Mouse (Mus musculus): ENCODE measurements around the gene Pym1.

Gene Pym1

DNA sequence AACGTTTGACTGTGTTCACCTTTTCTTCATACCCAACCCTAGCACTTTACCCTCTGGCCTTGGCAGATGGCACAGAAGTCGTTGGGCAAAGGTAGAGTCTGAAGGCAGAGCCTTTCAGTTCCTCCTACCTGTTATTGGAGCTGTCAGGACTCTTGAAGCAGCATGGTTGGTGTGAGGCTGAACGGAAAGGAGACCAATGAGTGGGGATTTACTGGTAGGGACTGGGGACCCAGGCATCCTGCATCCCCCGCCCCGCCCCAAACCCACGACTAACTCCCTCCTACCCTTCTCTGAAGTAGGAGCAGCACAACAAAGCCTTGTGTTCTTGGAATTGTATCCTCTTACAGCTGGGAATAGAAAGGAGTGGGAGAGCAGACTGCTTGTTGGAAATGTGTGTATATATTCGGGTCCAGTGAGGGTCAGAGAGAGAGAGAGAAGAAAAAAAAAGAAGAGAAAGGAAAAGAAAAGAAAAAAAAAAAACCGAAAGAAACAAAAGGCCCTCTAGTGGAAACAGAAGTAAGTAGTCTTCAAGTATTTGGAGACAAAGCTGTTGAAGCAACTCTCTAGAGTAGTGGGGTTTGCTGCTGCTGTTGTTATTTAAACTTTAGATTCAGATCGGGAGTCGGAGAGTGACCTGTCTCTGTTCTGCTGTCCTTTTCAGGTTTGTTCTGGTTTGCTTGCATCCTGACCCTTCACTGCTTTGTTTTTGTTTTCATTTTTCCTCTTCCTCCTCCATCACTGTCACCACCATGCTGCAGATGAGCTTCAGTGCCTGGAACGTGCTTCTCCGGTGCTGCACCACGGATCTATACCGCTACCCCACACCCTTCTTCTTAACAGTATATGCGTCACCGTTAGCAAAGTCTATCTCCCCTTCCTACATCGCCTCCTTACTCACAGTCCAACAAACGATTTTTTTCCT is 2.7 kb upstream of the Pym1 start, which contains the start of gene Dgka:
Dgka (minus strand) TSS at position 176 of the 922 bp plus-strand sequence.
- in situ Hi-C loops (cut with MboI; ENCODE audit: low sequenced_read_pairs): no loop called here

DNA sequence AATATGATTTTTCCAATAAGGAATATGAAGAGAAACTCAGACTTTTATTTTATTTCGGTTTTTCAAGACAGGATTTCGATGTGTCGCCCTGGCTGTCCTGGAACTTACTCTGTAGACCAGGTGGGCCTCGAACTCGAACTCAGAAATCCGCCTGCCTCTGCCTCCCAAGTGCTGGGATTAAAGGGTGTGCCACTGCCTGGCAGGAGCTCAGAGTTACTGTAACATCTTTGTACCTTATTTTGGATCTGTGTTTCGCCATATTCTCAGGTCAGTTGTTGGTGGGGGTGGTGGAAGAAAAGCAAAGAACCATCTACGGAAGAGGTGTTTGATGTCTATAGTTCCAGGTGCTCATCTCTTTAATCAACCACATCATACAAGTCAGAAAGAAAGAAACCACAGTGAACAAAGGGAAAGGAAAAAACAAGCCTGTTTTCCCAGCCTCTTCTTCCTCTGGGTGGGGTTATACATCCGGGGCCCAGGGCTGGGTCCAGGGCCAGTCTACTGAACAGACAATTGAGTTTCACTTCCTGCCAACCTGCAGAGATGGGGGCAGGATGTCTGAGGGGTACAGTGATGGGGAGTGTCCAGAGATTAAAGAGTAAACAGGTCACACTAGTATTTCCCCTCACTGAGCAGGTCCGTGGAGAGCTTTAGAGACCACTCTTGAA is 1.6 kb upstream of the Pym1 start:
- in situ Hi-C loops (cut with MboI; ENCODE audit: low sequenced_read_pairs): no loop called here

DNA sequence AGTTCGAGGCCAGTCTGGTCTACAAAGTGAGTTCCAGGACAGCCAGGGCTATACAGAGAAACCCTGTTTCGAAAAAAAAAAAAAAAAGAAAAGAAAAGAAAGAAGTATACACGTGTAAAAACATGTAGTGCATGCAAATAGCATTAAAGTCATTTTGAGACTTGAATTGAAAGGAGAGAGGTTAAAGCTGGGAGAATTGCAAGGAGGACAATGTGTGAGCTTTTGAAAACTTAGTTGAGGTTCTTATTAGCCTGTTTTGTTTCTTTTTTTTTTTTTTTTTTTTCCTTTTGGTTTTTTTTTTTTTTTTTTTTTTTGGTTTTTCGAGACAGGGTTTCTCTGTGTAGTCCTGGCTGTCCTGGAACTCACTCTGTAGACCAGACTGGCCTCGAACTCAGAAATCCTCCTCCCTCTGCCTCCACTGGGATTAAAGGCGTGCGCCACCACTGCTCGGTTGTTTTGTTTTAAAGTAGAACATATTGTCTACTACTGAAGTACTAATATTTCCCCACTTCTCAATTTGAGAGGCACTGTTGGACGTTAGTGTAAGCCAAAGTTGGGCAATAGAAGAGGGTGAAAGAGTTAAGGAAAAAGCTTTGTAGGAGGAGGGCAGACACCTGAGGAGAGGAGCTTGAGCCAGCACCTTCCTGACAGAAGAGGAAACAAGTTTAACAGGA is 580 bp upstream of the Pym1 start:
- in situ Hi-C loops (cut with MboI; ENCODE audit: low sequenced_read_pairs): no loop called here

DNA sequence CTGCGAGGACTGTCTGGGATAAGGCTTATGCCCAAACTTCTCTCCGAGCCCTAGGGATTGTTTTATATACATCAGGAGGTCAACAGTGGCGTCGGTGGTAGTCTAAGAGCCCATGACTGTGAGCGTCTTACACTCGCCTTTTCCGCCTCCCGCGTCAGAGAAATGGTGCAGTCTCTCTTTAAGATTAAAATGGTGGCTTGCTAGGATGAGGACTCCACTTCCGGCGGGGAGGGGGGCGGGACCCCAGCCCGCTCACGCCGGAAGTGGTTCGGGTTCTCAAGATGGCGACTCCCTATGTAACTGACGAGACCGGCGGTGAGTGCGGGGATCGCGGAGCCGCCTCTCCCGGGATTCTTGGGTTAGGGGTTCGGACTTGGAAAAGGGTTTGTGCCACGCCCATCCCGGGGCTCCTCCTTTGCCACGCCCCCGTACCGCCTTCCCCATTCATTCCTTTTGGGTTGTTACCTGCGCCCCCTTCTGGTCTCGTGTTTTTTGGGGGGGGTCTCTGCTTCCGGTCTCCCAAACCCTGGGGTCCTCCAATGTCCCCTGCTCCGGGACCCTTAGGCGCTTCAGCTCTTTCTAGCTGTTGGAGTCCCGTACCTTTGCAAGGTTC is 669 bp downstream of the Pym1 start:
- in situ Hi-C loops (cut with MboI; ENCODE audit: low sequenced_read_pairs): no loop called here

DNA sequence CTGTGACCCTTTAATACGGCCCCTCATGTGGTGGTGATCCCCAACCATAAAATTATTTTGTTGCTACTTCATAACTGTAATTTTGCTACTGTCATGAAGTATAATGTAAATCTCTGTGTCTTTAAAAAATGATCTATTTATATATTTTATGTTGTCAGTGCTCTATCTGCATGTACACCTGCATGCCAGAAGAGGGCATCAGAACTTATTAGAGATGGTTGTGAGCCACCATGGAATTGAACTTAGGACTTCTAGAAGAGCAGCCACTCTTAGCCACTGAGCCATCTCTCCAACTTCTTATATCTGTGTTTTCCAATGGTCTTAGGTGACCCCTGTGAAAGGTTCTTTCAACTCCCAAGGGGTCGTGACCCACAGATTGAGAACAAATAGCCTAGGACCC is 25.2 kb downstream of the Pym1 start:
- in situ Hi-C loops (cut with MboI; ENCODE audit: low sequenced_read_pairs): no loop called here

DNA sequence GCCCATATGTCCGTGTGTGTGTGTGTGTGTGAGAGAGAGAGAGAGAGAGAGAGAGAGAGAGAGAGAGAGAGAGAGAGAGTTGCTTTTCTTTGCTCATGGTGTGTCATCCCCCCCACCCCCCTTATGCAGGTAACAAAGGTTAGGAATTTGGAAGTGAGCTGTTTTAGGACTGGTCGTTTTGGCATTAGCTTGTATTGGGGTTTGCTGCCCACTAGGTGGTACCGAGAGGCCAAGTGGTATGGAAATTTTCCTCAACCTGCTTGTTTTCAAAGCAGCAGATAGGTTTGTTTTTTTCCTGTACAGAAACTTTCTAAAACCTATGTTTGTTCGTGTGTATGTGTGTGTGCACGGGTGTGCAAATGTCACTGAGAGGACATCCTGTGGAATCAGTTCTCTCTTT is 26.0 kb downstream of the Pym1 start:
- in situ Hi-C loops (cut with MboI; ENCODE audit: low sequenced_read_pairs): no loop called here

DNA sequence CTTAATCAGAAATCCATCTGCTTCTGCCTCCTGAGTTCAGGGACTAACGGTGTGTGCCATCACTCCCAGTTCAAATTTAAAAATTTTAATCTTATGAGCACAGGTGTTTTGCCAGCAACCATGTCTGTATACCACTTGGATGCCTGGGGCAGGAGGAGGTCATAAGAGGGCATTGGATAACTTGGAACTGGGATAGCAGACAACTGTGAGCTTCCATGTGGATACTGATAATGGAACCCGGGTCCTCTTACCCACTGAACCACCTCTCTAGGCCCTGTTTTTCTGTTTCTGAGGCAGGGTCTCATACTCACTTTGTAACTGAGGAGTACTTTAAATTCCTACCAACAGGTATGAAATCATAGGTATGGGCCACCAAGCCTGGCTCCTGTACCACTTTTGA is 30.8 kb downstream of the Pym1 start:
- in situ Hi-C loops (cut with MboI; ENCODE audit: low sequenced_read_pairs): no loop called here

DNA sequence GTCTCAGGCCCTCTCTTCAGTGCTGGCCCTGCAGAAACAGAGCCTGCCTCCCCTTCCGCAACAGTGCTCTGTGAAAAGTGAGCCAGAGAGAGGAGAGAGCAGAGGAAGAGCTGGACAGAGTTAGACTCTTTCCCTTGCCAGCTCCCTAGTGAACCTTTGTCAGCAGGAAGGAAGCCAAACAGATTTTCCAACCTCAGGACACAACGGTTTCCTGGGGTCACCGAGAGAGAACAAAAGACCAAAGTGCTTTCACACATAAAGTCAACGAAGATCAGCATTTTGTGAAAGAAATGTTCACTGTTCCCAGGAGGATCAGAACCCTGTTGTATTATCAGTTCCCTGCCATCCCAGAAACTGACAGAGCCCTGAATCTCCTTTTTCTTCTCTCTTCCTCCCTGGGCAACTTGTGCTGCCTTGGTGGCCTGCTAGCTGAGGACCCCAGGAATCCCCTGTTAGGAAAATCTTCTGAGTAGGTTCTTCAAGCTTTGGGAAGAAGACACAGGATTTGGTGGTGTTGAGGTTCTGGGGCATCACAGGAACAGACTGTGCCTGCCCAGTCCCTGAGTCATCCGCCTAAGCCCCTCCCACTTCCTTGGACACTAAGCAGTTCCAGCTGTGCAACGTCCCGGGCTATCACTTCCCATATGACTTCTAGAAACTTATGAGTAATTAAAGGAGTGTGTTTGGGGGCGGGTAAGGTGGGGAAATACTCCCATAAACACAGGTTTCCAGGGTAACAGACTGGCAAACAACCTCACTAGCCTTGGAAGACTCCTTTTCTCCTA is 31.5 kb downstream of the Pym1 start:
- in situ Hi-C loops (cut with MboI; ENCODE audit: low sequenced_read_pairs): no loop called here

DNA sequence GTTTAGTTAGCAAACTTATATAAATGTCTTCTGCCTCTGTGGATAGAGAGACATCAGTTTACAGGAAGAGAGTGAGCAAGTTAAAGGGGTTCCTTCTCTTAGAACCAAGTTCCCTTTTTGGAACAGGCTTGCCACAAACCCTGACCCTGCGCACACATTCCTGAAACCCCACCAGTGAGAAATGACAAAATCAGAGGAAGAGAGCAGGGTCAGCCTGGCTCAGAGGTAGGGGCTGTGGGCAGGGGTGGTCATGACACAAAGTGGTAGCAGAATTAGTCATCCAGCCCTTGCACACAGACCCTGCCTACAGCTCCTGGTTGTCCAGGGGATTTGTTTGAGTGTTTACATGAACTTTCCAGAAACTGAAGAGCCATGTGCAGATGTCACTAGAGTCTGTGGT is 32.5 kb downstream of the Pym1 start:
- in situ Hi-C loops (cut with MboI; ENCODE audit: low sequenced_read_pairs): no loop called here

DNA sequence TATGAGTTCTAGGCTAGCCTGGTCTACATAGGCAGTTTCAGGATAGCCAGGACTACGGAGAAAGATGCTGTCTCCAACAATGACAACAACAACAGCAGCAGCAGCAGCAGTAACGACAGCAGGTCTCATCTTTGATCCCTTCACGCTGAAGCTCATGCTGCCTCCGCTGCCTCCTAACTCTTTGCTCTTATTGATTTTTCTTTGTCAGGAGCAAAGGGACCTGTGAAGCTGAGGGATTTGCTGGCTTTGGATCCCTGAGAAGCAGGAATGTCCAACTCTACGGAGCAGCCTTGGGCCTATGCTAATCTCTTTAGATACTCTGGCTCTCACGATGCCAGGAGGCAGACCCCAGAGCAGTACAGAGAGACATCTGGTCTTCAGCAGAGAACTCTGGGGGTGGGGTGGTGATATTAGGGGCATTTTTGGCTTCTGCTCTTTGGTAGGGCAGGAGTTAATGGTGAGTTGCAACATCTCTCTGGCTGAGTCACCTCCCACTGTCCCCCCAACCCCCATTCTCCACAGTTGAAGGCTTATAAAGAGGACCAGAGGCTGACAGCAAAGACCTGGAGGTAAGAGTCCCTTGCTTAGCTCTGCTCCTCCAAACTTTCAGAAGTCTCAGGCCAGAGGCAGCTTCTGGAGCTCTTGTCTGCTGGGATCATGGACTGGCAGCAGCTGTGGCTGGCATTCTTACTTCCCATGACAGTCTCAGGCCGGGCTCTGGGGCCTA is 42.9 kb downstream of the Pym1 start, which contains the start of gene Mmp19:
Mmp19 (plus strand) TSS at position 513 of the 727 bp plus-strand sequence.
- in situ Hi-C loops (cut with MboI; ENCODE audit: low sequenced_read_pairs): no loop called here

DNA sequence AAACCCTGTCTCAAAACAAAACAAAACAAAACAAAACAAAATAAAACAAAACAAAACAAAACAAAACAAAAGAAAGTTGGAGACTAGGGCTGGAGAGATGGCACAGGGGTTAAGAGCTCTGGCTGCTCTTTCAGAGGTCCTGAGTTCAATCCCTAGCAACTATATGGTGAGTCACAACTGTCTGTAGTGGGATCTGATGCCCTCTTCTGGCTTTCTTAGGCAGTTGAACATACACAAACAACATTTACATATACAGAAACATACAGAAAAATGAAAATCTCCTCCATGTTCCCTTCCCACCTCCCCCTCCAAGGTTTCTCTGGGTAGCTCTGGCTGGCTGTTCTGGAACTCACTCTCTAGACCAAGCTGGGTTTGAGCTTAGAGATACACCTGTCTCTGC is 44.4 kb downstream of the Pym1 start:
- in situ Hi-C loops (cut with MboI; ENCODE audit: low sequenced_read_pairs): no loop called here

DNA sequence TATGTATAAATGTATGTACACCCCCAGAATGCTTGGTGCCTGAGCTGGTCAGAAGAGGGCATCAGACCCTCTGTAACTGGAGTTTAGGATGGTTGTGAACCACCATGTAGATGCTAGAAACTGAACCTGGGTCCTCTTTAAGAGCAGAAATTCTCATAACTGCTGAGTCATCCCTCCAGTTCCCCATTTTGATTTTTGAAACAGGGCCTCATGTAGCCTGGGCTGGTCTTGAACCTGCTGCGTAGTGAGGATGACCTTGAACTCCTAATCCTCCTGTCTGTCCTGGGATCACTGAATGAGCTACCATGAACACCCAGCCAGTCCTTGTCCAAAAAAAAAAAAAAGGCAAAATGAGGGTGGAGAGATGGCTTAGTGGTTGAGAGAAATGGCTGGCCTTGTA is 45.6 kb downstream of the Pym1 start:
- in situ Hi-C loops (cut with MboI; ENCODE audit: low sequenced_read_pairs): no loop called here

DNA sequence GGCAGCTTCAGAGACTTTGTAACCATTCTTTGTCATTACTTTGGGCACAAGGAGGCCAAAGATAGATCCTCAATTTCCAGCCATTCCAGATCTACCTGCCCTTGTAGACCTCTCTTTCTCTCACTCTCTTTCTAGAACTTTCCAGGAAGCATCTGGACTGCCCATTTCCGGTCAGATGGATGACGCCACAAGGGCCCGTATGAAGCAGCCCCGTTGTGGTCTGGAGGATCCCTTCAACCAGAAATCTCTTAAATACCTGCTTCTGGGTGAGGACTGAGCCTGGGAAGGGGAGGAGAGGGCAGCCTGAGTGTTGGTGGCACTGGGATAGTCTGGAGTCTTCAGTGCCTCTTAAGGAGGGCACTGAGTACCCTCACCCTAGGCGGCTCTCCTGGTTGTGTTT is 46.7 kb downstream of the Pym1 start:
- in situ Hi-C loops (cut with MboI; ENCODE audit: low sequenced_read_pairs): no loop called here

DNA sequence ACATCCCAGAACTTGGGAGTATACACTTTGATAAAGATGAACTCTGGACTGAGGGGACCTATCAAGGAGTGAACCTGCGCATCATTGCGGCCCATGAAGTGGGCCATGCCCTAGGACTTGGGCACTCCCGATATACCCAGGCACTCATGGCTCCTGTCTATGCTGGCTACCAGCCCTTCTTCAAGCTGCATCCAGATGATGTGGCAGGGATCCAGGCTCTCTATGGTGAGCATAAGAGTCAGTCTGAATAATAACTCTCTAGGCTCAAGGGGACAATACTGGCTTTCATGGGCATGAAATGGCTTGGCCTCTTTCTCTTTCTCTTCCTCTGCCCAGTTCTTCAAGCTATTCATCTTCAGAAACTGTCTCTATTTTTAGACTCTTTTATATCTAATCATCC is 47.9 kb downstream of the Pym1 start:
- in situ Hi-C loops (cut with MboI; ENCODE audit: low sequenced_read_pairs): no loop called here

DNA sequence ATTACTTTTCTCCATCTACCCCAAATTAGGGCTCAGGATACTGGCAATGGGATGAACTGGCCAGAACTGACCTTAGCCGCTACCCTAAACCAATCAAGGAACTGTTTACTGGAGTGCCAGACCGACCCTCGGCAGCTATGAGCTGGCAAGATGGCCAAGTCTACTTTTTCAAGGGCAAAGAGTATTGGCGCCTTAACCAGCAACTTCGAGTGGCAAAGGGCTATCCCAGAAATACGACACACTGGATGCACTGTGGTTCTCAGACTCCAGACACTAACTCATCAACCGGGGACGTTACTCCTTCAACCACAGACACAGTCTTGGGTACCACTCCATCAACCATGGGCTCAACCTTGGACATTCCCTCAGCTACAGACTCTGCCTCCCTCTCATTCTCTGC is 51.0 kb downstream of the Pym1 start:
- in situ Hi-C loops (cut with MboI; ENCODE audit: low sequenced_read_pairs): no loop called here

DNA sequence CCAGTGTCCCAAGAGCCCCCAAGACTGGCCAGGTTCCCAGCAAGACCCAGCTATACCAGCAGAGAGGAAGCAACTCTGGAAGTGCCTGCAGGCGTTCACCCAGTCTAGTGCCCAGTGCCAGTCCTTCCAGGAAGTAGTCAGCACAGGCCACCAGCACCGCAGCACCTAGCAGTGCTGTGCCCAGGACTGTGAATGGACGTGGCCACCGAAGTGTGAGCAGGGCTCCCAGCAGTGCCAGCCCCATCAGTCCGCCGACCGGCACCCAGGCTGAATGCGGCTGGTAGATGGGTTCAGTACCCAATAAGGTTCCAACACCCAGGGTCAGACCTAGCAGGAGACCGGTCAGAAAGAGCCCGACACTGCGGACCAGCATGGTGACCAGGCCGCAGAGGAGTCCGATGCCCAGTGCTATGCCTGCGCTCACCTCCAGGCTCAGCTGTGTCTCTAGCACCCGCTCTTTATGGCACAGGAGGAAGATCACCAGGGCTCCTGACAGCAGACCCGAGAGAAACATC is 54.3 kb downstream of the Pym1 start:
- in situ Hi-C loops (cut with MboI; ENCODE audit: low sequenced_read_pairs): no loop called here

DNA sequence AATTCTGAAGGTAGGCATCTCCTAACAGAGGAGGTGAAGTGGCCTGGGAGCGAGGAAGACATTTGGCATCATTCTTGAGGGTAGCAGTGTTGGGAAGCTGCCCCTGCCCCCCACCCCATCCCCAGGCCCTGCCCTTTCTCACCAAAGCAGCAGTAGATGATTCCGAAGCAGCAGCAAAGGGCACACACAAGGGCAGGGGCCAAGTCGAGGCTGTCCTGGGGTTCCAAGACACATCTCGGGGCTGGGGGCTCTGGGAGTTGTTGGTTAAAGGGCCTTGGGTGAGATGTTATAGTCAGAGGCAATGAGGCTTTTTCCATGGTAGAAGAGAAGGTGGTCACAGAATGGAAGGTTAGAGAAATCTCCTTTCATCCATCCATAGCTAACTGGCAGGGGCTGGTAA is 55.3 kb downstream of the Pym1 start:
- in situ Hi-C loops (cut with MboI; ENCODE audit: low sequenced_read_pairs): no loop called here

DNA sequence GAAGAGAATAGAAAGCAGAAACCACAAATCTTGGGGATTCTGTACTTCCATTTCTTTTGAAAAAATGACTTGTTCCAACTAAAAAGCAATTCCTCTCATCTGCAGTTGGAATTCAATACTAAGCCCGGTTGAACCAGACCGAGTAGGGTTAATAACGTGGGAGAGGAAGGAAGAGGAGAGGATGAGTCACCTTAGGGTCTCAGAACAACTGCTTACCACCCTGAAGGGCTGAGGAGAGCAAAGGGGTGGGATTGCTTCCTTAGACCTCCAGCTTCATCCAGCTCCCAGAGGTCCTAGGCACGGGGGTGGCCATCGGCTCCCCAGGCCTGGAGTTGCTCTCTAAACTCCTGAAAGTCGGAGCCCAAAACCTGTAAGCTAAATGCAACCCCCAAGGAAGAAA is 55.7 kb downstream of the Pym1 start:
- in situ Hi-C loops (cut with MboI; ENCODE audit: low sequenced_read_pairs): no loop called here

DNA sequence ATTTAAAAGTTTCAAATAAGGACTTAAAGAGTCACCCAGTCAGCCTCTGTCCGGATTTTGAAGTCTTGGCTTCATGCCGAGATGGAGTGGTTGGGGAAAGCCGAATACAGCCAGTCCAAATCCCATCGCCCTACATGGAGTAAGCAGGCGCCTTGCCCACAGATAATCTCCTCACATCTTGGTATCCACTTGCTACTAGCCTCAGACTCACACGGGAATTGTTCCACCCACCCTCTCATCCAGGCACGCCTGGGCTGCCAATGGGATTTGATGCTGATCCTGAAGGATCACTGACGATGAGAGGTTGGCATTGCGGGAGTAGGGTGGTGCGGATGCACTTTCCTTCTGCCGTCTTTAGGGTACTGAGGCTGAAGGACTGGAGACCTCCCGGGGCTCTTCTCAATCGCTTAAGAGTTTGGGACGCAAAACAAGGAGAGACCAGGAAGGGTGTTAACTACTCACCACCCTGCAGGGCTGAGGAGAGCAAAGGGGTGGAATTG is 56.1 kb downstream of the Pym1 start, which contains the start of gene Dnajc14:
Dnajc14 (plus strand) TSS at position 292 of the 500 bp plus-strand sequence.
- in situ Hi-C loops (cut with MboI; ENCODE audit: low sequenced_read_pairs): no loop called here

All from CH12F3 (cell line).